Mouse (Mus musculus) heart, adult 8-10 months (tissue): Measurements from ENCODE around the gene Rai14. TPM values are rescaled to one million over a fixed set of nuclear protein-coding genes. Genes with fewer than 3 reads are reported as not detected.

Experiments used
- DNase-seq: peaks from one replicate; pipeline ENCODE4 v3.0.0; 2022; ENCODE audit warnings: low spot score
- total RNA-seq, 4 experiments: library from RNA; stranded (reverse); gene quantifications; 2 replicates each; pipeline ENCODE4 v1.2.4; 2022

Gene Rai14
- 1 to 10 TPM; 3.3 to 4.1 (median 3.6) TPM for total RNA-seq

GRCm38 (mm10) chr15:10714409-10715138 lies at the start of gene Rai14:
Rai14 (minus strand) TSS chr15:10714624.
- DNase-seq, result peak; percentile 64

GRCm38 (mm10) chr15:10761441-10761840 lies 47.0 kb upstream of the Rai14 start:
- DNase-seq, result no peak

- no peak for DNase-seq
Observed at GRCm38 (mm10) chr15:10760006-10760405, 45.6 kb upstream of the Rai14 start.

GRCm38 (mm10) chr15:10759440-10759839 lies 45.0 kb upstream of the Rai14 start:
- no peak for DNase-seq

- no peak for DNase-seq
Observed at GRCm38 (mm10) chr15:10758808-10759207, 44.4 kb upstream of the Rai14 start.

- DNase-seq, result no peak
Observed at GRCm38 (mm10) chr15:10751141-10751540, 36.7 kb upstream of the Rai14 start.

- no peak for DNase-seq
Observed at GRCm38 (mm10) chr15:10750339-10750738, 35.9 kb upstream of the Rai14 start.

- no peak for DNase-seq
Observed at GRCm38 (mm10) chr15:10749678-10750077, 35.3 kb upstream of the Rai14 start.

GRCm38 (mm10) chr15:10747638-10748037 lies 33.2 kb upstream of the Rai14 start:
- DNase-seq, result no peak

GRCm38 (mm10) chr15:10747226-10747625 lies 32.8 kb upstream of the Rai14 start:
- no peak for DNase-seq

- DNase-seq, result no peak
Observed at GRCm38 (mm10) chr15:10746303-10747051, 32.1 kb upstream of the Rai14 start.

GRCm38 (mm10) chr15:10742441-10742840 lies 28.0 kb upstream of the Rai14 start:
- DNase-seq, result no peak

GRCm38 (mm10) chr15:10739279-10739678 lies 24.9 kb upstream of the Rai14 start:
- DNase-seq, result no peak

- DNase-seq, result no peak
Observed at GRCm38 (mm10) chr15:10738354-10739142, 24.1 kb upstream of the Rai14 start.

- DNase-seq, result no peak
Observed at GRCm38 (mm10) chr15:10735948-10736347, 21.5 kb upstream of the Rai14 start.

GRCm38 (mm10) chr15:10735216-10735615 lies 20.8 kb upstream of the Rai14 start:
- DNase-seq, result no peak

GRCm38 (mm10) chr15:10731398-10731797 lies 17.0 kb upstream of the Rai14 start:
- DNase-seq, result no peak

GRCm38 (mm10) chr15:10726272-10726671 lies 11.8 kb upstream of the Rai14 start:
- no peak for DNase-seq

- DNase-seq, result no peak
Observed at GRCm38 (mm10) chr15:10724857-10725256, 10.4 kb upstream of the Rai14 start.

- no peak for DNase-seq
Observed at GRCm38 (mm10) chr15:10723507-10723906, 9.1 kb upstream of the Rai14 start.

- no peak for DNase-seq
Observed at GRCm38 (mm10) chr15:10722629-10723339, 8.4 kb upstream of the Rai14 start.
